Mouse (Mus musculus): Measurements from ENCODE around the gene Mvk.

- TF ChIP-seq CTCF (IDR thresholded peaks at IDR 0.05; ENCODE audit: control insufficient read depth, insufficient read depth, insufficient read length), result peak; percentile 10
- TF ChIP-seq USF1 (IDR thresholded peaks at IDR 0.05; ENCODE audit: low read depth), result no peak
Measured at GRCm38 (mm10) chr5:114418541-114418940, 25.5 kb upstream of the Mvk start.

Data from C2C12 (cell line).